Mouse (Mus musculus) testis, adult 2 months (tissue): ENCODE measurements around the gene Draxin.

ENCODE experiments used
- CTCF ChIP-seq: fragments of 200-500 bp; IDR thresholded peaks from 2 replicates; pipeline ENCODE4 v1.5.1; 2012; ENCODE audit warnings: low read depth, mild to moderate bottlenecking, inconsistent platforms, low read length, moderate library complexity; ENCODE audit not compliant: control insufficient read depth, insufficient read depth, insufficient replicate concordance
- POLR2A ChIP-seq: fragments of 200-500 bp; IDR thresholded peaks from 2 replicates; pipeline ENCODE4 v1.6.1; 2012; ENCODE audit warnings: low read depth, mild to moderate bottlenecking, inconsistent platforms, low read length, moderate library complexity; ENCODE audit not compliant: control insufficient read depth

DNA sequence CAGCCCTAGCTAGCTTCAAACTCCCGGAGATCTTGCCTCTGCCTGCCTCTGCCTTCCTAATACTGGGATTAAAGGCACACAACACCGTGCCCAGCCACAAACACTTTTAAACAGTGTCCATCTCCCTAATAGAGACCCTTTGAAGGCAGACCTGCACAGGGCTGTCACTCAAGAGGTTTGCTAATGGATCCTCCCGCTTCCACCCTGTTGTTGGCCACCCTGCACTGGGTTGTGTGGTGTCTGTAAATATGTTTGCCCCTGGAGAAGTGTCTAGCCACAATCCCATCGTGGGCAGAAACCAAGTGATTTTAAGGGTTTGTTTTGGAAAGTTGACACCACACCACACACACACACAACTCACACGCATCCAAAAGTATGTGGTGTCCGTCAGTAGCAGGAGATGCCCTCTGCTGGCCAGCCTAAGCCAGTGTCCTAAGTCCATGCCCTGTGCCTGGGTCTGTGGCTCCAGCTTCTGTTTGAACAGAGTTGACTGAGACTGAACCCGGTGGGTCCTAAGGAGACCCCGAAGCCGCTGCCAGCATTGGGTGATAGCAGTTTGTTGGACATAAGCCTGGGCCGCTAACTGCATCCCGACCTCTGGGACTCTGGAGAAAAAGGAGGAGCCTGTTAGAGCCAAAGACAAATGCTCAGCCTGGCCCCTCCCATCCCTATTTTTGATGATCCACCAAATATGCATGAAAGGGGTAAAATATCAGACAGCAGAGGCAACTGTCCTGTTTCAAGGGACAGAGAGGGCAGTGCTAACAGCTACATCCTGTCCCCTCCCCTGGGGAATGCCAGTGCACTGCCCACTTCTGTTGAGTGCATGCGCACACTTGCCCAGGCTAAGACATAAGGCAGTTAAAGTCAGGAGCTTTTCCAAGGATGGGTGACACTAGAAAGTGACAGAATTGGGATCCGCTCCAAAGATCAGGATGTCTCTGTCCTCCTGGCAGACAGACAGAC, 70.1 kb downstream of the Draxin start:
- TF ChIP-seq CTCF (peak; percentile 64; the same call in 1 of the 2 replicates), POLR2A (no peak)
